Mouse (Mus musculus) limb, embryonic 14.5 days (tissue): ENCODE results near the gene Gmfb. TPM values are rescaled to one million over a fixed set of nuclear protein-coding genes. Genes with fewer than 3 reads are reported as not detected.

Experiments used
- ATAC-seq: fragments of 200-750 bp; cut with Nextera tagmentation; 2 replicates; pipeline ENCODE4 v1.8.0; 2017; ENCODE audit warnings: low read depth, moderate number of reproducible peaks, moderate TSS enrichment; ENCODE audit not compliant: low FRiP score
- DNase-seq: peaks from one replicate; pipeline ENCODE4 v3.0.0-alpha.2; 2015; ENCODE audit warnings: low spot score
- H3K27ac ChIP-seq: fragments of 300-500 bp; sonication (generic); replicated peaks from 2 replicates; pipeline ENCODE4 v1.5.1; 2014; ENCODE audit warnings: low read depth, mild to moderate bottlenecking, low read length, moderate library complexity, mixed read lengths
- H3K27me3 ChIP-seq: fragments of 300-500 bp; sonication (generic); 2 replicates; pipeline ENCODE4 v1.6.1; 2014; ENCODE audit warnings: low read length, mixed read lengths; ENCODE audit not compliant: control insufficient read depth, insufficient read depth
- H3K36me3 ChIP-seq: fragments of 300-500 bp; sonication (generic); 2 replicates; pipeline ENCODE4 v1.6.1; 2014; ENCODE audit warnings: mild to moderate bottlenecking, low read length, moderate library complexity, mixed read lengths; ENCODE audit not compliant: control insufficient read depth, insufficient read depth
- H3K4me1 ChIP-seq: fragments of 300-500 bp; sonication (generic); 2 replicates; pipeline ENCODE4 v1.6.1; 2014; ENCODE audit warnings: antibody characterized with exemption, low read length, mixed read lengths; ENCODE audit not compliant: control insufficient read depth, insufficient read depth
- H3K4me2 ChIP-seq: fragments of 300-500 bp; sonication (generic); replicated peaks from 2 replicates; pipeline ENCODE4 v1.6.1; 2014; ENCODE audit warnings: low read depth, mild to moderate bottlenecking, low read length, moderate library complexity; ENCODE audit not compliant: severe bottlenecking
- H3K4me3 ChIP-seq: fragments of 300-500 bp; sonication (generic); replicated peaks from 2 replicates; pipeline ENCODE4 v1.5.1; 2014; ENCODE audit warnings: low read length
- H3K9ac ChIP-seq: fragments of 300-500 bp; sonication (generic); 2 replicates; pipeline ENCODE4 v1.6.1; 2014; ENCODE audit warnings: mild to moderate bottlenecking, low read depth, low read length, moderate library complexity; ENCODE audit not compliant: severe bottlenecking
- H3K9me3 ChIP-seq: fragments of 300-500 bp; sonication (generic); 2 replicates; pipeline ENCODE4 v1.6.1; 2016; ENCODE audit warnings: low read length; ENCODE audit not compliant: control insufficient read depth
- POLR2A ChIP-seq: fragments of 200-500 bp; IDR thresholded peaks from 2 replicates; pipeline ENCODE4 v1.8.0; 2012; ENCODE audit warnings: inconsistent platforms, mild to moderate bottlenecking, moderate library complexity, borderline replicate concordance; ENCODE audit not compliant: insufficient read depth, insufficient read length; ENCODE audit errors: extremely low read depth
- WGBS: fragments of 180-500 bp; shearing (Covaris S2); extraction: QIAGEN DNeasy Blood & Tissue Kit; methylation state at CpG from one replicate; pipeline ENCODE4 v1.1.7; 2014; 5-methylcytosine and 5-hydroxymethylcytosine counted together
- polyA plus RNA-seq, 2 experiments: library from polyadenylated mRNA; depleted of rRNA in 1 of 2; stranded (reverse) in 1 of 2; unstranded in 1 of 2; fragments of >200 nt; fragmentation: Nextera tagmentation in 1 of 2; extraction: Ambion mirVana in 1 of 2; gene quantifications; 2 replicates each; pipeline versions ENCODE4 v1.2.1 to v1.2.3; 2012 to 2014

The Gmfb gene
- polyA plus RNA-seq, 2 experiments, result 45.3 to 83.9 TPM

- DNase-seq, result no peak
- WGBS, result 88% methylated on average over 8 of the region's 8 CpGs
- no peak overlapping the region for H3K9ac ChIP-seq
- peaks cover 23% of the 10 kb centered on the region for H3K4me1 ChIP-seq
- H3K36me3 ChIP-seq, result peaks cover 55% of the 10 kb centered on the region
- TF ChIP-seq POLR2A, result no peak
- H3K4me2 ChIP-seq, result no peak overlapping the region
- no peaks in the 10 kb centered on the region for H3K27me3 ChIP-seq
- H3K27ac ChIP-seq, result no peak overlapping the region
- H3K4me3 ChIP-seq, result no peak overlapping the region
- 0 out of 2 replicates have a peak, but pooled peaks cover 4% of the 10 kb centered on the region for H3K9me3 ChIP-seq
- no peak for ATAC-seq
These were observed 39.7 kb downstream of the Gmfb start for GRCm38 (mm10) chr14:46782187-46782828.

- Histone ChIP-seq H3K27ac (no peak overlapping the region), H3K27me3 (no peaks in the 10 kb centered on the region), H3K4me2 (no peak overlapping the region), H3K36me3 (peaks cover 66% of the 10 kb centered on the region), H3K9ac (no peak overlapping the region), H3K9me3 (0 out of 2 replicates have a peak, but pooled peaks cover 4% of the 10 kb centered on the region), H3K4me1 (peaks cover 16% of the 10 kb centered on the region), H3K4me3 (no peak overlapping the region)
- ATAC-seq (no peak), DNase-seq (no peak)
- no peak for TF ChIP-seq POLR2A
- 92% methylated on average over 7 of the region's 7 CpGs for WGBS
These were observed 41.0 kb downstream of the Gmfb start for GRCm38 (mm10) chr14:46781086-46781485.

- no peak overlapping the region for H3K4me2 ChIP-seq
- no peak for ATAC-seq
- no peak overlapping the region for H3K9ac ChIP-seq
- H3K36me3 ChIP-seq, result peaks cover 77% of the 10 kb centered on the region
- no peaks in the 10 kb centered on the region for H3K27me3 ChIP-seq
- H3K9me3 ChIP-seq, result 0 out of 2 replicates have a peak, but pooled peaks cover 4% of the 10 kb centered on the region
- no peak overlapping the region for H3K27ac ChIP-seq
- WGBS, result 92% methylated on average over 7 of the region's 7 CpGs
- H3K4me1 ChIP-seq, result peaks cover 5% of the 10 kb centered on the region; the same call in 1 of the 2 replicates
- DNase-seq, result no peak
- TF ChIP-seq POLR2A, result no peak
- no peak overlapping the region for H3K4me3 ChIP-seq
These were observed 42.8 kb downstream of the Gmfb start for GRCm38 (mm10) chr14:46779217-46779616.

GRCm38 (mm10) chr14:46778756-46779155 lies 43.3 kb downstream of the Gmfb start:
- Histone ChIP-seq H3K27ac (no peak overlapping the region), H3K4me2 (no peak overlapping the region), H3K4me1 (peaks cover 3% of the 10 kb centered on the region; the same call in 1 of the 2 replicates), H3K27me3 (no peaks in the 10 kb centered on the region), H3K36me3 (peaks cover 79% of the 10 kb centered on the region), H3K9me3 (0 out of 2 replicates have a peak, but pooled peaks cover 4% of the 10 kb centered on the region), H3K9ac (no peak overlapping the region), H3K4me3 (no peak overlapping the region)
- ATAC-seq (no peak), DNase-seq (no peak)
- 93% methylated on average over 9 of the region's 9 CpGs for WGBS
- TF ChIP-seq POLR2A, result no peak

GRCm38 (mm10) chr14:46770036-46770435 lies 52.0 kb downstream of the Gmfb start:
- Histone ChIP-seq H3K4me2 (no peak overlapping the region), H3K27ac (no peak overlapping the region), H3K27me3 (no peaks in the 10 kb centered on the region), H3K9ac (no peak overlapping the region), H3K36me3 (peaks cover 68% of the 10 kb centered on the region), H3K4me1 (no peaks in the 10 kb centered on the region), H3K9me3 (no peaks in the 10 kb centered on the region), H3K4me3 (no peak overlapping the region)
- ATAC-seq (no peak), DNase-seq (no peak)
- no peak for TF ChIP-seq POLR2A
- WGBS, result 90% methylated on average over 6 of the region's 6 CpGs
